Mouse (Mus musculus) hindbrain, embryonic 10.5 days (tissue): ENCODE measurements at regions not wholly inside any gene's neighbourhood (a gene's known extent, or its start where the extent isn't known, plus 50 kb on each side); places are given as distances from the start of the nearest gene placed in this dataset.

Experiments used
- DNase-seq: peaks from one replicate; pipeline ENCODE4 v3.0.0-alpha.2; 2017; ENCODE audit warnings: low spot score
- H3K27ac ChIP-seq: fragments of 300-500 bp; sonication (generic); 2 replicates; pipeline ENCODE4 v1.5.1; 2016; ENCODE audit warnings: mild to moderate bottlenecking, moderate library complexity
- H3K27me3 ChIP-seq: fragments of 300-500 bp; sonication (generic); 2 replicates; pipeline ENCODE4 v1.6.1; 2016; ENCODE audit warnings: mild to moderate bottlenecking; ENCODE audit not compliant: poor library complexity, insufficient read depth, severe bottlenecking
- H3K36me3 ChIP-seq: fragments of 300-500 bp; sonication (generic); 2 replicates; pipeline ENCODE4 v1.6.1; 2016; ENCODE audit warnings: mild to moderate bottlenecking, moderate library complexity
- H3K4me1 ChIP-seq: fragments of 300-500 bp; sonication (generic); replicated peaks from 2 replicates; pipeline ENCODE4 v1.6.1; 2016; ENCODE audit warnings: mild to moderate bottlenecking
- H3K4me3 ChIP-seq: fragments of 300-500 bp; sonication (generic); 2 replicates; pipeline ENCODE4 v1.5.1; 2016; ENCODE audit warnings: mild to moderate bottlenecking, moderate library complexity
- H3K9me3 ChIP-seq: fragments of 300-500 bp; sonication (generic); 2 replicates; pipeline ENCODE4 v1.6.1; 2016; ENCODE audit warnings: mild to moderate bottlenecking, moderate library complexity
- WGBS: fragments of 180-500 bp; shearing (Covaris S2); methylation state at CpG from one replicate; pipeline ENCODE4 v1.1.7; 2016; 5-methylcytosine and 5-hydroxymethylcytosine counted together

- H3K4me1 ChIP-seq, result no peaks in the 10 kb centered on the region
- no peak overlapping the region for H3K27ac ChIP-seq
- no peaks in the 10 kb centered on the region for H3K27me3 ChIP-seq
- H3K4me3 ChIP-seq, result no peak overlapping the region
- H3K9me3 ChIP-seq, result no peaks in the 10 kb centered on the region
- 87% methylated on average over 1 of the region's 1 CpGs for WGBS
- no peaks in the 10 kb centered on the region for H3K36me3 ChIP-seq
- DNase-seq, result no peak
These were observed 1677.5 kb upstream of the Pcdh10 start for GRCm38 (mm10) chr3:43700711-43701110.

- Histone ChIP-seq H3K4me3 (no peak overlapping the region), H3K27me3 (no peaks in the 10 kb centered on the region), H3K36me3 (no peaks in the 10 kb centered on the region), H3K27ac (peak overlapping the region; percentile 59; the same call in 1 of the 2 replicates), H3K9me3 (no peaks in the 10 kb centered on the region), H3K4me1 (0 out of 2 replicates have a peak, but pooled peaks cover 7% of the 10 kb centered on the region)
- DNase-seq, result peak; percentile 5
These were observed 1658.3 kb upstream of the Pcdh10 start for GRCm38 (mm10) chr3:43719768-43720383.
